In the genomic region with DNA sequence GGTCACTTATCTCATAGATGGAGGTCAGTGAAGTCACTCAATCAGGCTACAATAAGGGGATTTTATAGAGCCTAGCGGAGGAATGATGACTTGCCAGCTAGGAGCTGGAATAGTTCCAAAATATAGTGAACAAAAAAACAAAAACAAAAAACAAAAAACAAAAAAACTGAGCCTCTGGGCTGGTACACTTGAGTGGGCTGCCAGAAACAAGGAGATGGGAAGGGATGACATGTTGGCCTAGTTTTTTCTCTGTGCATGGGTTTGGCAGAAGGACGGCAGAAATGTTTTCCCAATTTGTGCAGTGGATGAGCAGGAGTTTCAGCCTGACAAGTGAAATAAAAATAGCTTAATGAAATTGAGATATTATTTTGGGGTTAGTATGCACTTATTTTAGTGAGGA, we compare ENCODE assay signal across 7 mouse cellular contexts.
"Had no signal": no experiment of that assay in that cellular context is flagged by ENCODE, and none has a peak within 500 bp of the region (broad histone marks: within the 10 kb centered on the region; RNA-seq: fewer than 3 reads in every experiment).

No protein-coding gene starts in this region.

- DNase-seq: kidney, adult 8-10 months; kidney, postnatal 25 days; liver; liver, embryonic 13.5 days; liver, postnatal 0 days; lung, postnatal 14 days; right cerebral cortex, postnatal 14 days had no signal
